Mouse (Mus musculus) limb, embryonic 13.5 days (tissue): ENCODE results near the gene Kidins220. TPM values are rescaled to one million over a fixed set of nuclear protein-coding genes. Genes with fewer than 3 reads are reported as not detected.

Experiments used
- ATAC-seq: fragments of 200-750 bp; cut with Nextera tagmentation; 2 replicates; pipeline ENCODE4 v1.8.0; 2017; ENCODE audit warnings: low read depth, moderate number of reproducible peaks, moderate TSS enrichment; ENCODE audit not compliant: low FRiP score
- H3K27ac ChIP-seq: fragments of 300-500 bp; sonication (generic); 2 replicates; pipeline ENCODE4 v1.5.1; 2015; ENCODE audit warnings: inconsistent platforms, mild to moderate bottlenecking, moderate library complexity
- H3K27me3 ChIP-seq: fragments of 300-500 bp; sonication (generic); 2 replicates; pipeline ENCODE4 v1.6.1; 2015; ENCODE audit warnings: mild to moderate bottlenecking, inconsistent platforms
- H3K36me3 ChIP-seq: fragments of 300-500 bp; sonication (generic); 2 replicates; pipeline ENCODE4 v1.6.1; 2015; ENCODE audit warnings: inconsistent platforms, mild to moderate bottlenecking, moderate library complexity
- H3K4me1 ChIP-seq: fragments of 300-500 bp; sonication (generic); 2 replicates; pipeline ENCODE4 v1.6.1; 2015; ENCODE audit warnings: inconsistent platforms
- H3K4me2 ChIP-seq: fragments of 300-500 bp; sonication (generic); replicated peaks from 2 replicates; pipeline ENCODE4 v1.6.1; 2015; ENCODE audit warnings: inconsistent platforms, mild to moderate bottlenecking, moderate library complexity
- H3K4me3 ChIP-seq: fragments of 300-500 bp; sonication (generic); 2 replicates; pipeline ENCODE4 v1.5.1; 2015; ENCODE audit warnings: moderate library complexity, mild to moderate bottlenecking, inconsistent platforms
- H3K9ac ChIP-seq: fragments of 300-500 bp; sonication (generic); 2 replicates; pipeline ENCODE4 v1.6.1; 2015; ENCODE audit warnings: mild to moderate bottlenecking, inconsistent platforms
- H3K9me3 ChIP-seq: fragments of 300-500 bp; sonication (generic); 2 replicates; pipeline ENCODE4 v1.6.1; 2016; ENCODE audit warnings: inconsistent platforms
- WGBS: fragments of 180-500 bp; shearing (Covaris S2); methylation state at CpG from one replicate; pipeline ENCODE4 v1.1.7; 2015; 5-methylcytosine and 5-hydroxymethylcytosine counted together
- polyA plus RNA-seq: library from polyadenylated mRNA; unstranded; fragments of >200 nt; fragmentation: Nextera tagmentation; extraction: Ambion mirVana; gene quantifications from 2 replicates; pipeline ENCODE4 v1.2.1, GENCODE M21; 2015

Kidins220 gene
- polyA plus RNA-seq, 1 experiment from 2014 or later, result 25.9 TPM

DNA sequence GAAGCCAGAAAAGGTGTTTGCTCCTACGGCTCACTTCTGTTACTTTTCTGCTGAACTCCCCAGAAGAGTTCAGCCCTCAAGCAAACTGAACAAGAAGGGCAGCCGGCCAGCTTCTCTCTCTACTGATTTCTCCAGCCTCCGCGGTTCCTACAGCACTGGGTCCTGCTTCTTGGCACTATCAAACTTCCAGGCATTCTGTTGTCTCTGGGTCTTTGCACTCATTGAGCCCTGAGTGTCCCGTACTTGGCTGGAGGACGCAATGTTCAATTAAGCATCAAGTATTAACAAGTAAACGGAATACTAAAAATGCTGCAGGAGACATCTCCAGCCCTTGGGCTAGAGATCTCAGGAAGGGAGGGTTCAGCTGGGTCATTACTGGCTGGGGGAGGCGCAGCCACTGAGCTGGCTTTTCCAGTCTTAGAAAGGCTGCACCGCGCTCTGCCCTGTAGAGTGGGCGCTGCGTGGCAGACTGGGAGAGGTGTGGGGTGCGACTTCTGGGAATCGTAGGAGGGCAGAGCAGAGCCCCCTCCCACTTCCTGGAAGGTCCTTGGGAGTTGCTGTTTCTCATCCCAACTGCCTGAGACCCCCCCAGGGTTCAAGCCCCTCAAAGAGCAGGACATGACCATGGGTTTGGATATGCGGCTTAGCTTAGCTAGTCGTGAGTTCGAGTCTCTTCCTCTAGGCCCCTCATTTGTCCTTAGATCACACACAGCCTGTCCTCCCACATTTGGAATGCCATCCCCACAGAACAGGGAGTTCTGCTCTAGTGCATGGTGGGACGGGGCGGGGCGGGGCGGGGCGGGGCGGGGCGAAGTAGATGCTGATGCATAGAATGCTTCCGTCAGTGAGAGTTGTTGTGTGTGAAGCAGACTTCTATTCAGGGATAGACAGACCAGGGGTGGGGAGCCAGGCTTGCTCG is 108.8 kb downstream of the Kidins220 start:
- Histone ChIP-seq H3K9me3 (no peaks in the 10 kb centered on the region), H3K4me1 (peaks cover 15% of the 10 kb centered on the region; the same call in 1 of the 2 replicates), H3K4me3 (peak overlapping the region; percentile 17), H3K36me3 (no peaks in the 10 kb centered on the region), H3K9ac (no peak overlapping the region), H3K4me2 (peak overlapping the region; percentile 48), H3K27me3 (no peaks in the 10 kb centered on the region), H3K27ac (no peak overlapping the region)
- ATAC-seq, result no peak
- WGBS, result 45% methylated on average over 26 of the region's 26 CpGs

DNA sequence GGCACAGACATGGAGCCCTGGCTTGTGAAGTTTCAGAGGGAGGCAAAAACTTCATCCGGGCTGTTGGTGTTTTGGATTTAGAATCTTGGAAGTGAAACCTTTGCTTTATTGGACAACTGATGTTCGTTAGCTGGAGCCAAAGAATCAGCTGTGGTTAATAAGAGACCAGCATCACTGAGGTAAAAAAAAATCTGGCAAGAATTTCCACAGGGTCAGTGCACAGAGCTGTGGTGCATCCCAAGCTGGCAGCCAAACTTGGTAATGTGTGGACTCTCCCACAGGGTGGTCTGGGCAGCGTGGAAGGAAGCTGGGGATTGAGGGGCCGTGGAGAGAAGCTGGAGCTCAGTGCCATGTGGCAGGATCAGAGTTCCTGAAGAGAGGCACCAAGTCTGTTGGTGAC is 112.2 kb downstream of the Kidins220 start:
- no peaks in the 10 kb centered on the region for H3K9me3 ChIP-seq
- H3K36me3 ChIP-seq, result no peaks in the 10 kb centered on the region
- no peak overlapping the region for H3K27ac ChIP-seq
- ATAC-seq, result no peak
- H3K4me3 ChIP-seq, result no peak overlapping the region
- WGBS, result 32% methylated on average over 4 of the region's 4 CpGs
- no peak overlapping the region for H3K4me2 ChIP-seq
- peak overlapping the region; percentile 45 for H3K9ac ChIP-seq
- no peaks in the 10 kb centered on the region for H3K27me3 ChIP-seq
- H3K4me1 ChIP-seq, result peaks cover 15% of the 10 kb centered on the region; the same call in 1 of the 2 replicates

DNA sequence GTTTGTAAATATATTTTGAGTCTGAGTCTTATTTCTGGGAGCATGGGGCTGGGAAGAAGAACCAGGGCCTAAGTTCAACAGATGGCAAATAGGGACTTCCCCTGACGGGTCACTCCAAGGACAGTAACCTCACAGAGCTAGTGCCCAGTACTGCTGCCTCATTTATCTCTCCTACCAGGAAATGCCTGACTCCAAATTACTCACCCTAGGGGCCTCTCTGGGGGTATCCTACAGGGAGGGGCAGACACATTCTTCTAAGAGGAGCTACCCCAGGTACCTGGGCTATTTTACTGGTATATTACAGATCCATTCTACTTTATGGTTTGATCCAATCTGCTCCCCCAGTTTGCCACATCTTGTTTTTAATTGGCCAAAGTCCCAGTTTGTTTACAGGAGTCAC is 114.7 kb downstream of the Kidins220 start:
- Histone ChIP-seq H3K9me3 (no peaks in the 10 kb centered on the region), H3K36me3 (peaks cover 4% of the 10 kb centered on the region; the same call in 1 of the 2 replicates), H3K27me3 (no peaks in the 10 kb centered on the region), H3K27ac (no peak overlapping the region), H3K9ac (no peak overlapping the region), H3K4me1 (peaks cover 18% of the 10 kb centered on the region), H3K4me3 (no peak overlapping the region), H3K4me2 (no peak overlapping the region)
- no peak for ATAC-seq
- WGBS, result 53% methylated on average over 1 of the region's 1 CpGs

- 5% methylated on average over 25 of the region's 25 CpGs for WGBS
- H3K9ac ChIP-seq, result peak overlapping the region; percentile 68
These were observed 117.4 kb downstream of the Kidins220 start for GRCm38 (mm10) chr12:25092027-25092704.

DNA sequence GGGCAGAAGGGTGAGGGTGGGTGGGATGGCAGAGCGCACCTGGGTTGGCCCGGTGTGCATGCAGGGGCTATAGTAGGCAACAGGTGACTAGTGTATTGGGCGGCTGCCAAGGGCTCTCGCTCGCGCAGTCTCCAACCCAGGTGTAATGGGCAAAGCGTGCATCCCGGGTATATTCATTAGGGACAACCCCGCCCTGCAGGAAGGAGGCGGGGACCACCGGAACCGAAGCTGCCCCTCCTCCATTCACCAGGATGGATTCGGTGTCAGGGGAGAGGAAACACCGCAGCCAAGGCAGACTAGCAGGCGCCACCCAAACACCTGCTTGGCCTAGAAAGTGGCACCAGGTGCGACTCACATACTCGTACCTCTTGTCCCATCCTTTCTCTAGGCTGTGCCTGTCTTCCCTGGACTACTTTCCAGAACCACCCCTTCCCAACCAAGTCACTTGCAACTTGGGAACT is 118.1 kb downstream of the Kidins220 start:
- Histone ChIP-seq H3K36me3 (peaks cover 4% of the 10 kb centered on the region; the same call in 1 of the 2 replicates), H3K4me1 (peaks cover 27% of the 10 kb centered on the region), H3K4me3 (peak overlapping the region; percentile 80), H3K27me3 (no peaks in the 10 kb centered on the region), H3K4me2 (peak overlapping the region; percentile 73), H3K27ac (peak overlapping the region; percentile 58; the same call in 1 of the 2 replicates), H3K9ac (peak overlapping the region; percentile 68), H3K9me3 (no peaks in the 10 kb centered on the region)
- 2% methylated on average over 17 of the region's 17 CpGs for WGBS
- ATAC-seq, result no peak

More at GRCm38 (mm10) chr12:25092027-25092704, 117.4 kb downstream of the Kidins220 start:
- Histone ChIP-seq H3K4me3 (peak overlapping the region; percentile 80), H3K9me3 (no peaks in the 10 kb centered on the region), H3K27me3 (no peaks in the 10 kb centered on the region), H3K27ac (0 out of 2 replicates have a peak overlapping the region, but pooled peaks have one; percentile 15), H3K4me2 (peak overlapping the region; percentile 73), H3K4me1 (peaks cover 21% of the 10 kb centered on the region), H3K36me3 (peaks cover 4% of the 10 kb centered on the region; the same call in 1 of the 2 replicates)
- ATAC-seq, result peak; percentile 38; the same call in 1 of the 2 replicates

- H3K36me3 ChIP-seq, result peaks cover 4% of the 10 kb centered on the region; the same call in 1 of the 2 replicates
- no peaks in the 10 kb centered on the region for H3K27me3 ChIP-seq
- peak overlapping the region; percentile 58 for H3K27ac ChIP-seq
- no peak for ATAC-seq
- 10% methylated on average over 11 of the region's 11 CpGs for WGBS
- no peaks in the 10 kb centered on the region for H3K9me3 ChIP-seq
- peak overlapping the region; percentile 73 for H3K4me2 ChIP-seq
- H3K4me1 ChIP-seq, result peaks cover 30% of the 10 kb centered on the region
- peak overlapping the region; percentile 80 for H3K4me3 ChIP-seq
- H3K9ac ChIP-seq, result peak overlapping the region; percentile 68
These were observed 118.6 kb downstream of the Kidins220 start for GRCm38 (mm10) chr12:25093241-25093774.

DNA sequence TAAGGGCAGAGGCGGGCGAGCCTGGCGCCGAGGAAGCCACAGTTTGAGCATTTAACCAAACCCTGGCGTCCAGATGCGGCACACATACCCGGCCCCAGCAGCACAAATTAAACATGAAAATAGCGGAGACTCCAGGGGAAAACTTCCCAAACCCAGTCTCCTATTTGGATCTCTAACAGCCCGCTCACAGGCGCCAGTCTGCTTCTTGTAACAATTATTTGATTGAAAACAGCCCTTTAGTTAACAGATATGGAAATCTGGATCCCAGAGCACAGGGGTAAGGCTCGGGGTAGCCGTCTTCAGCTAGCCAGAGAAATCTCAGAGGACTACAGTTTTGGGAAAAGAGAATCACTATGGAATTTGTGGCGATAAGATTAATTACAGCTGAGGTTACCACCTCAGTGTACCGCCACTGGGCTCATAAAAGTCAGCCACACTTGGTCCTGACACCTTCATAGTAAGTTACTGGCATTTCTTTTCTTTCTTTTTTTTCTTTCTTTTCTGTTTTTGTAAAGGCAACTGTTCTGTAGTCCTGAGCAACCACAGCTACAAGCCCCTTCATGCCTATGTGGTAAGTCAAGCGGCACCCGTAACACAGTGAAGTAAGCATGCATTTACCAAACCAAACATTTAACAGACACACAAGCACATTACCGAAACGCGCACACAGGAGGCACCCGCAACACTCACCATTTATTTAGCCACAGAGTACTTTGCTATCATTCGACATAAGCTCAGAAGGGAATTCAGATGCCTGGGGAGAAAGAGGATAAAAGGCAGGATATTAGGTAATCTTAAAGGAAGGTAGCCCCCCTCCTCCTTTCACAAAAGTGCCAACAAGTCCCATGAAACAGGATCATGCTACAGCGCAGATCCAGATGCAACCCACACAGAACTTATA is 120.1 kb downstream of the Kidins220 start:
- Histone ChIP-seq H3K9me3 (no peaks in the 10 kb centered on the region), H3K4me1 (peaks cover 35% of the 10 kb centered on the region), H3K4me2 (peak overlapping the region; percentile 83), H3K4me3 (peak overlapping the region; percentile 80), H3K27me3 (no peaks in the 10 kb centered on the region), H3K27ac (peak overlapping the region; percentile 92), H3K36me3 (peaks cover 4% of the 10 kb centered on the region; the same call in 1 of the 2 replicates), H3K9ac (peak overlapping the region; percentile 84)
- under 1% methylated on average over 22 of the region's 22 CpGs for whole genome bisulfite sequencing
- ATAC-seq, result no peak

GRCm38 (mm10) chr12:25095538-25095937 is 120.8 kb downstream of the Kidins220 start:
- Histone ChIP-seq H3K27me3 (no peaks in the 10 kb centered on the region), H3K27ac (peak overlapping the region; percentile 92), H3K4me1 (peaks cover 35% of the 10 kb centered on the region), H3K4me3 (peak overlapping the region; percentile 80), H3K9ac (peak overlapping the region; percentile 84), H3K4me2 (peak overlapping the region; percentile 83), H3K9me3 (no peaks in the 10 kb centered on the region), H3K36me3 (peaks cover 4% of the 10 kb centered on the region; the same call in 1 of the 2 replicates)
- WGBS, result under 1% methylated on average over 19 of the region's 19 CpGs
- no peak for ATAC-seq

GRCm38 (mm10) chr12:25095974-25096639 is 121.4 kb downstream of the Kidins220 start:
- Histone ChIP-seq H3K27ac (peak overlapping the region; percentile 99), H3K4me1 (peaks cover 37% of the 10 kb centered on the region), H3K4me3 (peak overlapping the region; percentile 80), H3K36me3 (peaks cover 4% of the 10 kb centered on the region; the same call in 1 of the 2 replicates), H3K9me3 (no peaks in the 10 kb centered on the region), H3K27me3 (no peaks in the 10 kb centered on the region), H3K9ac (peak overlapping the region; percentile 84), H3K4me2 (peak overlapping the region; percentile 83)
- ATAC-seq, result peak; percentile 88
- 0% methylated on average over 41 of the region's 41 CpGs for WGBS

DNA sequence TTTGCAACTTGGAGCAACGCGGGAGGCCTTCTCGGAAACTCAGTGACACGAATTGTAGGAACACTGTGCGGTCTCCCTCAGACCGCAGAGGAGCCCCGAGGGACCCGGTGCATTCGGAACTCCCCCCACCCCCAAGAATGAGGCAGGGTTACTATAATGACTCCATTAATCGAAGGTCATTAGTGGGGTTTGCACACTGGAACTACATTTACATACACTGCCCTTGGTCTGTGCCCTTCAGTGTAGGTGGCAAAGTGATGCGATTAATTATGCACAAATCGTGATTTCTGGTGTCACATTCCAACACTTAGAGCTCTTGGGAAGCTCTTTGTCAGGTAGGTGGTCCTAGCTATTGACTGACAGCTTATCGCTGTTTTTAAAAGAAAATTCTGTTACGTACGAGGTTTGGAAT is 121.9 kb downstream of the Kidins220 start:
- H3K36me3 ChIP-seq, result peaks cover 4% of the 10 kb centered on the region; the same call in 1 of the 2 replicates
- H3K9ac ChIP-seq, result peak overlapping the region; percentile 66
- no peaks in the 10 kb centered on the region for H3K27me3 ChIP-seq
- no peaks in the 10 kb centered on the region for H3K9me3 ChIP-seq
- under 1% methylated on average over 15 of the region's 15 CpGs for WGBS
- H3K4me3 ChIP-seq, result peak overlapping the region; percentile 80
- ATAC-seq, result no peak
- H3K4me2 ChIP-seq, result peak overlapping the region; percentile 83
- H3K27ac ChIP-seq, result peak overlapping the region; percentile 99
- peaks cover 43% of the 10 kb centered on the region for H3K4me1 ChIP-seq

GRCm38 (mm10) chr12:25097052-25097209 is 122.2 kb downstream of the Kidins220 start, which contains the start of gene Id2:
Gene Id2, minus strand, starts transcription at chr12:25097140.
- peaks cover 45% of the 10 kb centered on the region for H3K4me1 ChIP-seq
- H3K4me3 ChIP-seq, result peak within 1 kb of the TSS; percentile 80
- no peaks in the 10 kb centered on the region for H3K27me3 ChIP-seq
- H3K9me3 ChIP-seq, result no peaks in the 10 kb centered on the region
- peak within 1 kb of the TSS; percentile 83 for H3K4me2 ChIP-seq
- H3K27ac ChIP-seq, result peak within 1 kb of the TSS; percentile 99
- peaks cover 4% of the 10 kb centered on the region; the same call in 1 of the 2 replicates for H3K36me3 ChIP-seq
- peak within 1 kb of the TSS; percentile 66 for H3K9ac ChIP-seq
- 0% methylated on average over 1 of the region's 1 CpGs for WGBS
- no peak for ATAC-seq
